Mouse (Mus musculus) ovary, postnatal 36 days (tissue): ENCODE measurements around the gene Iqcf3.

Experiments used
- DNase-seq: peaks from one replicate; pipeline ENCODE4 v3.0.0; 2022; ENCODE audit warnings: low spot score, mixed read lengths

Iqcf3 gene

GRCm38 (mm10) chr9:106454071-106454761, 107.2 kb downstream of the Iqcf3 start:
- no peak for DNase-seq

- peak; percentile 65 for DNase-seq
Observed at GRCm38 (mm10) chr9:106453271-106454070, 108.0 kb downstream of the Iqcf3 start, which contains the start of gene Pcbp4. TSS of gene Pcbp4 (plus strand) at chr9:106453291.
